Comparison of ENCODE assay signal across 29 mouse cellular contexts in genomic region chr6:136343868-136344267, GRCm38 (mm10). TPM values are rescaled to one million over a fixed set of nuclear protein-coding genes. Genes with fewer than 3 reads are reported as not detected.
"Had no signal": no experiment of that assay in that cellular context is flagged by ENCODE, and none has a peak within 500 bp of the region (broad histone marks: within the 10 kb centered on the region; RNA-seq: fewer than 3 reads in every experiment).

No protein-coding gene starts in this region.

- ATAC-seq: intestine, embryonic 16.5 days; midbrain, embryonic 15.5 days had no signal

- H3K4me2 ChIP-seq: liver, embryonic 13.5 days; midbrain, embryonic 12.5 days; midbrain, embryonic 15.5 days; neural tube, embryonic 12.5 days; neural tube, embryonic 15.5 days had no signal

- H3K27ac ChIP-seq: liver, embryonic 13.5 days; macrophage; midbrain, embryonic 12.5 days; midbrain, embryonic 15.5 days; neural tube, embryonic 12.5 days; neural tube, embryonic 15.5 days had no signal

- H3K4me3 ChIP-seq: liver, embryonic 13.5 days; midbrain, embryonic 12.5 days; midbrain, embryonic 15.5 days; neural tube, embryonic 12.5 days; neural tube, embryonic 15.5 days had no signal

- DNase-seq: kidney, adult 18-20 months; kidney, adult 9 months; kidney, postnatal 14 days; kidney, postnatal 4 days; layer of hippocampus, adult 9-11 months; layer of hippocampus, postnatal 36 days; liver, embryonic 13.5 days; lung, adult 2 months; lung, postnatal 14 days; thymus, adult 2 months; thymus, postnatal 14 days; thymus, postnatal 4 days had no signal

- H3K9ac ChIP-seq: liver, embryonic 13.5 days; midbrain, embryonic 12.5 days; midbrain, embryonic 15.5 days; neural tube, embryonic 12.5 days; neural tube, embryonic 15.5 days had no signal

- H3K27me3 ChIP-seq: liver, embryonic 13.5 days; midbrain, embryonic 12.5 days; midbrain, embryonic 15.5 days; neural tube, embryonic 12.5 days; neural tube, embryonic 15.5 days had no signal

- H3K9me3 ChIP-seq: liver, embryonic 13.5 days; midbrain, embryonic 12.5 days; midbrain, embryonic 15.5 days; neural tube, embryonic 12.5 days; neural tube, embryonic 15.5 days had no signal

- H3K4me1 ChIP-seq: liver, embryonic 13.5 days; midbrain, embryonic 15.5 days; neural tube, embryonic 12.5 days; neural tube, embryonic 15.5 days had no signal

- H3K36me3 ChIP-seq: liver, embryonic 13.5 days; midbrain, embryonic 12.5 days; midbrain, embryonic 15.5 days; neural tube, embryonic 12.5 days; neural tube, embryonic 15.5 days had no signal

RNA-seq across cellular contexts. Expression of gene Gm8994, which starts 16.5 kb away (rescaled TPM):
- total RNA-seq: layer of hippocampus, adult 18-20 months; layer of hippocampus, postnatal 36 days; left cerebral cortex, postnatal 14 days; liver, adult 2 months; megakaryocyte, adult 5-6 weeks had no signal
- polyA plus RNA-seq: intestine, embryonic 16.5 days; kidney, embryonic 16.5 days; limb, embryonic 11.5 days; liver, adult 2 months; liver, embryonic 13.5 days; liver, embryonic 16.5 days; lung, adult 2 months; lung, embryonic 16.5 days; macrophage; midbrain, embryonic 12.5 days; midbrain, embryonic 15.5 days; neural tube, embryonic 12.5 days; neural tube, embryonic 15.5 days; small intestine, adult 2 months; spleen, adult 2 months; stomach, embryonic 16.5 days had no signal
